Mouse (Mus musculus) left cerebral cortex, adult 9 months (tissue): ENCODE results near the gene Myo18a.
A peak's percentile ranks its signal among the peaks of the same experiment; 100 is the strongest.

ENCODE experiments used
- DNase-seq, 2 experiments: peaks; one replicate each; pipeline ENCODE4 v3.0.0; 2022; ENCODE audit warnings: low spot score in 2 of 2

Gene Myo18a

DNA sequence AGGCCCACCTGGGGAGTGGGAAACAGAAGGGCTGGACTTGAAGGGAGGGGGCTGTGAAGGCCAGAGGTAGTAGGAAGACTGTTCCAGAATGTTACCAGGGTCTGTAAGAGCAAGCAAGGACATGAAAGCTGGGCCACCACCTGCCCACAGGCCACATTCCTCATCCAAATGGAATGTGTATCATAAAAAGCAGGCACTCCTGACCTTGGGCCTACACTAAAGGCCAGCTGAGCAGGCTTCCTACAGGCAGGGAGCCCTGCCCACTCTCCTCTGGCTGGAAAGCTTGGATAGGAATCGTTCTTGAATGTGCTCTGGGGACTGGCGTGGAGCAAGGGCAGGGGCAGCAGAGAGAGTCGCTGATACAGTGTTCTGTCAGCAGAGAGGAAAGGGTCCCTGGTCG, 73.7 kb downstream of the Myo18a start:
- DNase-seq = no peak

DNA sequence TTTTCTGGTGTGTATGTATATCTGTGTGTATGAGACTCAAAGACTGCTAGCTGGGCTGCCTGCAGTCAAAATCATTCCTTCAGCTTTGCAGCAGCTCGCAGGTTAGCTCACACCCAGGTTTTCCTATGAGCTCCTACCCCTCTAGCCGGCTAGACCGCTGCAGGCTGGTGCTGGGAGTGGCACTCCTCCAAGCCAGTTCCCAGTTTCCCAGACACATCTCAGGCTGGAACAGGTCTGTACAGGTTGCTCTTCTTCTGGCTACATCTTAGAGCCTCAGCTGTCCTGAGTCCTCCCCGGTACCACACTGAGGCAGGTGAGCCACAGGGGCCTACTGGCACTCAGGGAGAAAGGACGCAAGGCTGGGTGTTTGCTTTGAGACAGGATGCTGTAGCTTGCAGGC, 74.8 kb downstream of the Myo18a start:
- DNase-seq = no peak

DNA sequence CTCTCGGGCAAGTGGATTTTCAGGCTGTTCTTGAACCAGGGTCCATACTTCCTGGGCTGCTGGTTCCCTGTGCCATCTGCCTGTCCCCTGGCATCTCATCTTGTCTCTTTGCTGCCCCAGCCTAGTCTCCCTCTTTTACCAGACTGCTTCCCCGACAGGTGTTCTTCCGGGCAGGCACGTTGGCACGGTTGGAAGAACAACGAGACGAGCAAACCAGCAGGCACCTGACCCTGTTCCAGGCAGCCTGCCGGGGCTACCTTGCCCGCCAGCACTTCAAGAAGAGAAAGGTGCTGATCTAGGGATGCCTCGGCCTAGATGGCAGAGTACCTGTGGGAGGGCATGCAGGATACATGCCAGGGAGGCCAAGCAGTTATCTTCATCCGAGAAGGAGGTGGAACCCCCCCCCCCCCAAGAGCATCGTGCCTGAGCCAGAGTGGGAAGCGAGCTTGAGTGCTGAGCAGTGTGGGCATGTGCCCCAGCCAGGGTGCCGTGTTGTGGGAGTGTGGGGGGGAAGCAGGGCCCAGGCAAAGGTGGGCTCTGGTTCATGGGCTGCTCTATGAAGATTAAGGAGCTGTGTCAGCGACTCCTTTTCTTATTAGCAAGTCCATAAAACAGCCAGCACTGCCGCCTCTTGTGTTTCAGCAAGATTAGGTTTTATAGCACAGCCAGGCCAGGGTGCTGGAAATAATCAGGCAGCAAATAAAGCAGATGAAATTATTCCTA, 77.6 kb downstream of the Myo18a start:
- no peak for DNase-seq

DNA sequence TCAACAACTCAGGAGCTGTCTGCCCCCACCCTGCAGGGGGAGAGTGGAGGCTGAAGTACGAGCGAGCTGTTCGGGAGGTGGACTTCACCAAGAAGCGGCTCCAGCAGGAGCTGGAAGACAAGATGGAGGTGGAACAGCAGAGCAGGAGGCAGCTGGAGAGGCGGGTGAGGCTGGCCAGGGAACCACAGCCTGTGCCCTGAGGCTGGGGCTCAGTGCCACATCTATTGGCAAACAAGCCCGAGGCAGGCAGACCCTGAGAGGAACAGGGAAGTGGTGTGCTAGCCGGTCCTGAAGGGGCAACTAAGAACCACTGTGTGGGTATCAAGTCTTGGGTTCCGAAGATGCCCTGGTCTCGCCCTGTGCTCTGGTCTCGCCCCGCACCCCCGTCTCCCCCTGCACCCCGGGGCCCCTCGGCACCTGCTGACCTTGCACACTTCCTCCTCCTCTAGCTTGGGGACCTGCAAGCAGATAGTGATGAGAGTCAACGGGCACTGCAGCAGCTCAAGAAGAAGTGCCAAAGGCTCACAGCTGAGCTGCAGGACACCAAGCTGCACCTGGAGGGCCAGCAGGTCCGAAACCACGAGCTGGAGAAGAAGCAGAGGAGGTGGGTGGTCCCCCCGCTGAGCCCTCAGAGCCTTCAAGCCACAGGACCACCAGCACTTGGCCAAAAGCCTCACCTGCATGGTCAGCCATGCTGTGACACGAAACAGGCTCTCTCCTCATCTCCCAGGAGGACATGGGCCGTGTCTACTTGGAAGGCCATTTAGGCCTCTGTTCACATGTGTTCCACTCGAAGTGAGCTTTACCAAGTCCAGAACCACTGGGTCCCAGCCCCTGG, 80.2 kb downstream of the Myo18a start:
- DNase-seq = no peak

DNA sequence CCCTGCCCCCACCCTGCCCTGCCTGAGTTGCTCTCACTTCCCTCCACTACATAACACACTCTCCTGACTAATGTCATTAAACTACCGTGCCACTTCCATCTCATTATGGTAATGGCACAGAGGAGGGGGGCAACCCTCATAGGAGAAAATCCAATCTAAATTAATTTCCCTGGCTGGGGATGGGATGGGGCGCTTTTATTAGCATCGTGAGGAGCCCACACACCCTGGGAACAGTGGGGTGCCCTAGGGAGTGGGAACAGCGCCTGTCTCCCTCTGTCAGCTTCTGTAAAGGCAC, 80.8 kb downstream of the Myo18a start:
- DNase-seq = no peak

GRCm38 (mm10) chr11:77847599-77848128, 84.6 kb downstream of the Myo18a start:
- no peak for DNase-seq

GRCm38 (mm10) chr11:77848131-77848530, 85.1 kb downstream of the Myo18a start:
- DNase-seq = no peak

- no peak for DNase-seq
These were observed 86.1 kb downstream of the Myo18a start for GRCm38 (mm10) chr11:77849151-77849550.

DNA sequence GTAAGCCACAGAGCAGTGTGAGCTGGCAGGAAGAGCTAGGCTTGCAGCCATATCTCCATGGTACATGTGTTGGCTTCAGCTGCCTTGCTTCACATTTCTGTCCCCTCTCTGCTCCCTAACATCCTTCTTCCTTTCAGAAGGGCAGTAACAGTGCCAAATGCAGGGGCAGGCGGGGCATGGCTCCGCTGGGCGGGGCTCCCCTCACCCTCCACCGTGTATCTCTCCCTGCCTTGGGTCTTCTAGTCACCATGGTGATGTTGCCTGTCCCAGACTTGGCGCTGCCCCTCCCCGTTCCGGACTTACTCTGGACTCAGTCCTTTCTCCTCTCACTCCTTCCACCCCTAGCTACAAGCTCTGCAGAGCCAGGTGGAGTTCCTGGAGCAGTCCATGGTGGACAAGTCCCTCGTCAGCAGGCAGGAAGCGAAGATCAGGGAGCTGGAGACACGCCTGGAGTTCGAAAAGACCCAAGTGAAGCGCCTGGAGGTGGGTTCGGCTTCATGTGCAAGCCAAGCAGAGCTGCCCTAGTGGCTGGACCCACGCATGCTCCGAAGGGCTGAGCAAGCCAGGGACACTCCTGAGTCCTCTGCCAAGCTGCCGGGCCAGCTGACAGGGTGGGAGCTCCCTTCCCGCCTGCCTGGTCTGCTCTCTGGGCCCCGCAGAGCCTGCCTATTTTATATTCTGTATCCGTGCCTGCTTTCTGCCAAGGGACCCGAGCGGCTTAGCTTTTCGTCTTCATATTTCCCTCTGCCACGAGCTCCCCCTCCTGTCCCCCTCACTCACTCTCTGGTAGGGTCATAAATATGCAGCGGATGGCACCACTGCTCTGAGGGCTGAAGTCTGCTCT, 87.6 kb downstream of the Myo18a start:
- peak in 1 of 2 experiments; percentile 74 for DNase-seq

DNA sequence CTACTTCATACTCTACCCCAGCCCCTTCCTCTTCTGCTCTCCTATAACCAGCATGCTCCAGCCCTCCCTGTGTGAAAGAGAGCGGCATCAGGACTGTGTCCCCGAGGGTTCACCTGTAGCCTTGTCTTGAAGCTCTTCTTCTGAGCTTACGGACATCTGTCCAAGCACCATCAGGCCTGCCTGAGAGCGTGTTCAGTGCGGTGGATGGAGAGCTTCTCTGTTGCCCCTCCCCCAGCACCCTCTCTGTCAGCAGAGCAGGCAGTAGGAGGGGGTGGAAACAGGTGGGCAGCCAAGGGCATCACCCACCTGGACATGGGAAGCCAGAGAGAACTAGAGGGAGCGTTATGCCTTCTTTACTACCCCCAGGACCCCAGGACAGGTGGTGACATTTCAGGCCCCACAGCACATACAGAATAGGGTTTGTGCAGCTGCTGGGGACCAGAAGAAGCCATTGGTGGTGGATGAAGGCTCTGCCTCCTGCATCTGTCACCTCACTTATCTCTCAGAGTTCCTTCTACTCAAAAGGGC, 88.5 kb downstream of the Myo18a start:
- DNase-seq = no peak

DNA sequence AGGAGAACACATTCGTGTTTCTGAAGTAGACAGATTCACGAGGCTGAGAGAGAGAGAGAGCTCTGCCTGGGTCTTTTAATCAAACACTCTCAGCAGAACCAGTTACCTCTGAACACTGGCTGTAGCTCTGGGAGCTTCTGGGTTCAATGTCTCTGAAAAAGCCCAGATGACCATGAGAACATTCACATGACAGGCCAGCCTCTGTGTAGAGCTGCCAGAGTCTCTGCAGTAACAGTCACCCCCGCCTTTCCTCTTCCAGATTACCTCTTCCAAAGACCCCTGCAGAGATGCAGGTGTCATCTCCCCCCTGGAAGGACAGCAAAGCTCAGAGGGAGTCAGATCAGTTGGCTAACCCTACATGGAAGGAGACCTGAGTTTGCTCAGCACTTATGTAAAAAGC, 89.1 kb downstream of the Myo18a start:
- DNase-seq = no peak

DNA sequence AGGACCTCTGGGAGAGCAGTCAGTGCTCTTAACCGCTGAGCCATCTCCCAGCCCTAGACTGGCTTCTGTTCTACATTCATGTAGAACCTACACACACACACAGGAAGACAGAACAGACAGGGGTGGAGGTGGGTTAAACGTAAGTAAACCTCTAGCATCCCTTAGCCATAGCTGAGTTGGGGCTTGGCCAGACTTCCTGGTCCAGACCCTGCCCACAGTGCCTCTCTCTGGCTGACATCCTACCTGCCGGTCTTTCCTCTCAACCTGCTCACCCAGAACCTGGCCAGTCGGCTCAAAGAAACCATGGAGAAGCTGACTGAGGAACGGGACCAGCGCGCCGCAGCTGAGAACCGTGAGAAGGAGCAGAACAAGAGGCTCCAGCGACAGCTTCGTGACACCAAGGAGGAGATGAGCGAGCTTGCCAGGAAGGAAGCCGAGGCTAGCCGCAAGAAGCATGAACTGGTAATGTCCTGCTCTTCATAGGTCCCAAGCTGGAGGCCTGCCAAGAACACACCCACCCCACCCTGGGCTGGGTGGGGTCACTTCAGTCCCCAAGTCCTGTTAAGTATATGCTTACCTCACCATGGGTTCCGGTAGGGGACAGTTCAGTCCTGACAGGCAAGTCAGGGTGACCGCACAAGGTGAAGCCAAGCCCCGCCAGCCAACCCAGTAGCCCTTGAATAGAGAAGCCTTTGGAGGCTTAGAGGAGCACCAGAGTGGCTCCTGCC, 90.1 kb downstream of the Myo18a start:
- DNase-seq = no peak

GRCm38 (mm10) chr11:77854641-77855040, 91.6 kb downstream of the Myo18a start:
- DNase-seq = no peak

DNA sequence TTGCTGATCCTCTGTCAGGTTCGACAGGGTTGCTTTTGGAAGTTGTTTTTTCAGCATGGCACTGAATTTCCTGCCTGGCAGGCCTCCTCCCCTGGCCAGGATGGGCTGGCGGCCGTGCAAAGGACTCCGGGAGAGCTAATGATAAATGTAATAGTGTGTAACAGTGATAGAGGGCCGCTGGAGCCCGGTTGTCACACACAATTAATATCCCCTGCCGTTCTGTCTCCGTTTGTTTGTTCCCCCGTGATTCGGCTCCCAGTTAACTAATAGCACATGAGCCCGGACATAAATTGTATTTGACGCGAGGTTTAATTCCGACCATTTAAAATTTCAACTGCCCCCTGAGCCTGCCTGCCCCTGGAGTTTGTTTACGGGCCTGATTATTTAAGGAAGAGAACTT, 92.3 kb downstream of the Myo18a start:
- DNase-seq = no peak

DNA sequence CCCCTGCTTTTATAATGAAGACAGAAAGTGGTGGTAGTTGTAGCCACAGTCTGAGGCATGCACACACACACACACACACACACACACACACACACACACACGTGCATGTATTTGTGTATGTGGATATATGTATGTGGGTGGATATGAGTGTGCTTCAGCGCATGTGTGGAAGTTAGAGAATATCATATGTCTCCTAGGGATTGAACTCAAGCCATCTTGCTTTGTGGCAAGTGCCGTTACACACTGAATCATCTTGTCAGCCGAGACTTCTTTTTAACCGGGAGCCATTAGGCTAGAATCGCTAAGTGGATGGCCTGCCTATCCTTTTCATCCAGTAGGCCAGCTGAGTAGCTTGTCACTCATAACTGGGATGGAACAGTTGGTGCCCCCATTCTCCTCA, 94.0 kb downstream of the Myo18a start:
- no peak for DNase-seq

GRCm38 (mm10) chr11:77858589-77858988, 95.5 kb downstream of the Myo18a start:
- DNase-seq = no peak

- DNase-seq = peak; percentile 67 to 87
These were observed 97.9 kb downstream of the Myo18a start for GRCm38 (mm10) chr11:77860947-77861346.

GRCm38 (mm10) chr11:77862887-77863286, 99.8 kb downstream of the Myo18a start:
- no peak for DNase-seq

- DNase-seq = no peak
These were observed 101.7 kb downstream of the Myo18a start for GRCm38 (mm10) chr11:77864771-77865170.

GRCm38 (mm10) chr11:77867419-77868083, 104.5 kb downstream of the Myo18a start:
- DNase-seq = no peak

- DNase-seq = peak in 1 of 2 experiments; percentile 83
These were observed 108.4 kb downstream of the Myo18a start for GRCm38 (mm10) chr11:77871436-77871835.
